8 mouse cellular contexts compared by ENCODE assay signal in genomic region chr9:124281448-124281791, GRCm38 (mm10). TPM values are rescaled to one million over a fixed set of nuclear protein-coding genes. Genes with fewer than 3 reads are reported as not detected.
DNase-seq lines count a peak whose midpoint lies in the region; ATAC-seq and TF ChIP-seq lines count a peak whose summit lies in the region.

No protein-coding gene starts in this region.

- H3K27ac ChIP-seq in heart, embryonic 10.5 days: peak overlapping the region; percentile 82
- peak overlapping the region; percentile 88 for H3K27ac ChIP-seq in forebrain, embryonic 16.5 days (ENCODE audit: low read length)

- H3K4me2 ChIP-seq in forebrain, embryonic 16.5 days (ENCODE audit: low read length): peak overlapping the region; percentile 91

- no peak for DNase-seq in heart, embryonic 10.5 days (ENCODE audit: low spot score)
- no peak for DNase-seq in heart, adult 8-10 months (ENCODE audit: low spot score)
- DNase-seq in spleen, postnatal 36 days (ENCODE audit: low spot score in 2 of 2): no peak
- no peak for DNase-seq in layer of hippocampus, adult 9-11 months
- DNase-seq in gastrocnemius, postnatal 4 days (ENCODE audit: low spot score in 2 of 2): no peak

- H3K27me3 ChIP-seq in heart, embryonic 10.5 days (ENCODE audit: insufficient read depth, poor library complexity, severe bottlenecking): no peaks in the 10 kb centered on the region
- no peaks in the 10 kb centered on the region for H3K27me3 ChIP-seq in E14TG2a.4 (ENCODE audit: insufficient read depth, low read length)
- H3K27me3 ChIP-seq in forebrain, embryonic 16.5 days (replicated peaks; ENCODE audit: control insufficient read depth, insufficient read depth, low read length): no peaks in the 10 kb centered on the region

- H3K4me1 ChIP-seq in heart, embryonic 10.5 days: peaks cover 12% of the 10 kb centered on the region
- peaks cover 21% of the 10 kb centered on the region for H3K4me1 ChIP-seq in E14TG2a.4 (replicated peaks; ENCODE audit: low read depth, low read length)
- peaks cover 16% of the 10 kb centered on the region for H3K4me1 ChIP-seq in forebrain, embryonic 16.5 days (replicated peaks; ENCODE audit: control insufficient read depth, insufficient read depth, low read length)

- H3K36me3 ChIP-seq in heart, embryonic 10.5 days: peaks cover 17% of the 10 kb centered on the region
- H3K36me3 ChIP-seq in E14TG2a.4 (ENCODE audit: insufficient read depth, low read length): peaks cover 16% of the 10 kb centered on the region
- peaks cover 10% of the 10 kb centered on the region for H3K36me3 ChIP-seq in forebrain, embryonic 16.5 days (ENCODE audit: control insufficient read depth, insufficient read depth)

- peak overlapping the region; percentile 77 for H3K4me3 ChIP-seq in heart, embryonic 10.5 days
- peak overlapping the region; percentile 93 for H3K4me3 ChIP-seq in E14TG2a.4 (replicated peaks; ENCODE audit: low read length)
- H3K4me3 ChIP-seq in forebrain, embryonic 16.5 days (replicated peaks; ENCODE audit: low read length): peak overlapping the region; percentile 92

- 8% methylated on average over 1 of the region's 1 CpGs for WGBS in heart, embryonic 10.5 days
- 18% methylated on average over 1 of the region's 1 CpGs for WGBS in forebrain, embryonic 16.5 days

- no peaks in the 10 kb centered on the region for H3K9me3 ChIP-seq in heart, embryonic 10.5 days
- peaks cover 17% of the 10 kb centered on the region for H3K9me3 ChIP-seq in E14TG2a.4 (ENCODE audit: low read length)
- H3K9me3 ChIP-seq in forebrain, embryonic 16.5 days (ENCODE audit: control insufficient read depth, low read length): peaks cover 8% of the 10 kb centered on the region

- TF ChIP-seq CTCF in E14TG2a.4 (conservative IDR thresholded peaks at IDR 0.05; ENCODE audit: low read length): no peak

- peak; percentile 4; the same call in 1 of the 2 replicates for ATAC-seq in forebrain, embryonic 16.5 days
- ATAC-seq in megakaryocyte-erythroid progenitor cell, adult 5-6 weeks (replicated peaks; ENCODE audit: low FRiP score, low TSS enrichment, poor library complexity, severe bottlenecking): 0 out of 2 replicates have a peak, but pooled peaks have one; percentile 3

- peak overlapping the region; percentile 82 for H3K9ac ChIP-seq in forebrain, embryonic 16.5 days (replicated peaks; ENCODE audit: low read depth, low read length)

RNA-seq across cellular contexts. Expression of gene 2010315B03Rik, which starts 31.1 kb away (rescaled TPM):
- 6.8 and 8.7 TPM in 2 replicates for polyA plus RNA-seq in heart, embryonic 10.5 days (2016; fragmentation: Nextera tagmentation; extraction: Ambion mirVana)
- total RNA-seq in heart, adult 8-10 months (2022): 10 to 100 TPM in 3 of 4 experiments, 1 to 10 TPM in 1; 9.7 to 13.7 (median 12.2) TPM
- polyA plus RNA-seq in forebrain, embryonic 16.5 days (2015; fragmentation: Nextera tagmentation; extraction: Ambion mirVana): 10.8 and 11.4 TPM in 2 replicates
- total RNA-seq in megakaryocyte-erythroid progenitor cell, adult 5-6 weeks (2014; fragmentation: Nextera tagmentation): 10.1 and 18.4 TPM in 2 replicates
- total RNA-seq in megakaryocyte-erythroid progenitor cell, adult 5-6 weeks (2017): 11.7 and 25.2 TPM in 2 replicates
- total RNA-seq in gastrocnemius, postnatal 4 days (2021): 10 to 100 TPM; 13.2 to 14.6 TPM
